Mouse (Mus musculus): Measurements from ENCODE around the gene 4930522H14Rik.

DNA sequence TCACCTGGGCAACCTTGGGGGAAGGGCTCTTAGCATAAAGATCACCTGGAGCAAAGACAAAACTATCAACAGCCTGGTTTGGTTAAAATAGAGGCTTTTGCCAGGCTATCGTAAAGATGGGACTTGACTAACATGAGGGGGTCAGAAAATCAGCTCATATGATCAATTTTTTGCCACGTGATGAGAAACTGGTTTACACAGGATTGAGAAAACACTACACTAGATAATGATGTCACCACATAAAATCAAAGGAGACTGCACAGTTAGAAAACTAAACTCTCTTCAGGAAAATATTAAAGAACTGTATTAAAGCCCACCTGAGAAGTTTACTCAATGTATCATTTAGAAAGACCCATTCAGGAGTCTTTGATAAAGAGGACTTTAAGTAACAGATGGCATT, 56.0 kb downstream of the 4930522H14Rik start:
- TF ChIP-seq EP300 (IDR thresholded peaks at IDR 0.05; ENCODE audit: low read depth), result no peak
- no peak for TF ChIP-seq CTCF (IDR thresholded peaks at IDR 0.05; ENCODE audit: low read depth)
